Mouse (Mus musculus) intestine, postnatal 0 days (tissue): Measurements from ENCODE around the gene Lmln. TPM values are rescaled to one million over a fixed set of nuclear protein-coding genes. Genes with fewer than 3 reads are reported as not detected.

Experiments used
- ATAC-seq: fragments of 200-750 bp; cut with Nextera tagmentation; 2 replicates; pipeline ENCODE4 v1.8.0; 2017; ENCODE audit warnings: mild to moderate bottlenecking, moderate TSS enrichment, moderate library complexity
- H3K27ac ChIP-seq: fragments of 300-500 bp; sonication (generic); 2 replicates; pipeline ENCODE4 v1.5.1; 2014; ENCODE audit warnings: mild to moderate bottlenecking, low read depth, low read length, moderate library complexity
- H3K27me3 ChIP-seq: fragments of 300-500 bp; sonication (generic); replicated peaks from 2 replicates; pipeline ENCODE4 v1.6.1; 2014; ENCODE audit warnings: low read length, mixed read lengths; ENCODE audit not compliant: control insufficient read depth, insufficient read depth
- H3K36me3 ChIP-seq: fragments of 300-500 bp; sonication (generic); 2 replicates; pipeline ENCODE4 v1.6.1; 2014; ENCODE audit warnings: mild to moderate bottlenecking, moderate library complexity; ENCODE audit not compliant: control insufficient read depth, insufficient read depth
- H3K4me1 ChIP-seq: fragments of 300-500 bp; sonication (generic); replicated peaks from 2 replicates; pipeline ENCODE4 v1.6.1; 2014; ENCODE audit warnings: antibody characterized with exemption, low read length, mixed read lengths; ENCODE audit not compliant: control insufficient read depth, insufficient read depth
- H3K4me2 ChIP-seq: fragments of 300-500 bp; sonication (generic); replicated peaks from 2 replicates; pipeline ENCODE4 v1.6.1; 2014; ENCODE audit warnings: low read depth, mild to moderate bottlenecking, moderate library complexity
- H3K4me3 ChIP-seq: fragments of 300-500 bp; sonication (generic); 2 replicates; pipeline ENCODE4 v1.5.1; 2014; ENCODE audit warnings: low read depth, low read length
- H3K9ac ChIP-seq: fragments of 300-500 bp; sonication (generic); 2 replicates; pipeline ENCODE4 v1.6.1; 2014; ENCODE audit warnings: mild to moderate bottlenecking, low read depth, low read length
- H3K9me3 ChIP-seq: fragments of 300-500 bp; sonication (generic); 2 replicates; pipeline ENCODE4 v1.6.1; 2016; ENCODE audit warnings: mixed run types; ENCODE audit not compliant: control insufficient read depth
- CTCF ChIP-seq: sonication (generic); IDR thresholded peaks from 2 replicates; pipeline ENCODE4 v1.5.1; 2016; ENCODE audit warnings: low read depth, mild to moderate bottlenecking, control low read depth, antibody characterized with exemption, moderate library complexity
- WGBS: fragments of 180-500 bp; shearing (Covaris S2); extraction: QIAGEN DNeasy Blood & Tissue Kit; methylation state at CpG from one replicate; pipeline ENCODE4 v1.1.7; 2014; 5-methylcytosine and 5-hydroxymethylcytosine counted together
- polyA plus RNA-seq: library from polyadenylated mRNA; unstranded; fragments of >200 nt; fragmentation: Nextera tagmentation; extraction: Ambion mirVana; gene quantifications from 2 replicates; pipeline ENCODE4 v1.2.1, GENCODE M21; 2015

Lmln gene
- 0.72 and 0.99 TPM in 2 replicates for polyA plus RNA-seq

DNA sequence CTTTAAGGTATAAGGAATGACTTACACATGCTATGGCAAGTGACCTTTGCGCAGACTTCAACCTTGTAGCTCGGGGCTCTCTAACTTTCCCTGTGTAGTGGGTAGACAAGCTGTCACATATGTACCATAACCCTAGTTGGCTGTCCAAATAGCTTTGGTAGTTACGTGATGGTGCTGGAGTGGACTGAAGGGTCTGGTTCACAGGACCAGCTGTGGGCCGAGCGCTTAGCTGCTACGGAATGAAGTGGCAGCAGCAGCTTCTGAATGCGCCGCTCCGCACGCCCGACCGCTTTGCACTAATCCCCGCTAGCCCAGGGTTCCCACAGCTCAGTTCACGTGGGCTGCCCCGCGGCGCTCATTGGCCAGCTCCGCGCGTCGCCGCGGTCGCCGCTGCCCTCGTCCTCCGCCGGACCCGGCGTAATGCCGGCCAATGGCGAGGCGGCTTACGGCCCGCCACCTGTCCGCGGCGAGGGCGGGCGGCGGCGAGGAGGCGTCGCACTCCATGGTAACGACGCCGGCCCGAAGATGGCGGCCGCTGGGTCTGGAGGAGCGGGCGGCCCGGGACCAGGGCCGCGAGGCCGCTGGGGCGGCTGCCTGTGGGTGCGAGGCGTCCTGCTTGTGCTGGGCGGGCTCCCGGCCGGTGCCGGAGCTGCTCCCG, at the start of gene Lmln:
Gene Lmln, plus strand, starts transcription at position 498 of the 658 bp plus-strand sequence.
- under 1% methylated on average over 51 of the region's 64 CpGs for WGBS
- Histone ChIP-seq H3K36me3 (peaks cover 35% of the 10 kb centered on the region), H3K9ac (peak within 1 kb of the TSS; percentile 57), H3K9me3 (no peaks in the 10 kb centered on the region), H3K4me1 (0 out of 2 replicates have a peak, but pooled peaks cover 8% of the 10 kb centered on the region), H3K27ac (peak within 1 kb of the TSS; percentile 62), H3K4me3 (peak within 1 kb of the TSS; percentile 89), H3K27me3 (no peaks in the 10 kb centered on the region), H3K4me2 (peak within 1 kb of the TSS; percentile 89)
- no peak for TF ChIP-seq CTCF
- peak; percentile 96 for ATAC-seq

- no peak overlapping the region for H3K4me3 ChIP-seq
- peaks cover 54% of the 10 kb centered on the region for H3K36me3 ChIP-seq
- ATAC-seq, result no peak
- no peak overlapping the region for H3K9ac ChIP-seq
- 92% methylated on average over 5 of the region's 5 CpGs for WGBS
- no peak overlapping the region for H3K27ac ChIP-seq
- H3K4me2 ChIP-seq, result no peak overlapping the region
- no peaks in the 10 kb centered on the region for H3K27me3 ChIP-seq
- H3K4me1 ChIP-seq, result no peaks in the 10 kb centered on the region
- no peaks in the 10 kb centered on the region for H3K9me3 ChIP-seq
- no peak for TF ChIP-seq CTCF
Measured at GRCm38 (mm10) chr16:33013801-33014200, 48.5 kb upstream of the Lmln start.

GRCm38 (mm10) chr16:33014921-33015320, 47.4 kb upstream of the Lmln start:
- H3K9me3 ChIP-seq, result no peaks in the 10 kb centered on the region
- H3K27ac ChIP-seq, result no peak overlapping the region
- H3K27me3 ChIP-seq, result no peaks in the 10 kb centered on the region
- no peak for ATAC-seq
- H3K4me1 ChIP-seq, result no peaks in the 10 kb centered on the region
- H3K4me3 ChIP-seq, result no peak overlapping the region
- TF ChIP-seq CTCF, result no peak
- WGBS, result 88% methylated on average over 1 of the region's 1 CpGs
- no peak overlapping the region for H3K9ac ChIP-seq
- H3K36me3 ChIP-seq, result peaks cover 44% of the 10 kb centered on the region
- H3K4me2 ChIP-seq, result no peak overlapping the region

GRCm38 (mm10) chr16:33015396-33015907, 46.9 kb upstream of the Lmln start:
- H3K36me3 ChIP-seq, result peaks cover 39% of the 10 kb centered on the region
- no peaks in the 10 kb centered on the region for H3K27me3 ChIP-seq
- WGBS, result 86% methylated on average over 3 of the region's 3 CpGs
- no peak overlapping the region for H3K4me3 ChIP-seq
- no peaks in the 10 kb centered on the region for H3K9me3 ChIP-seq
- H3K4me1 ChIP-seq, result no peaks in the 10 kb centered on the region
- H3K27ac ChIP-seq, result no peak overlapping the region
- no peak overlapping the region for H3K4me2 ChIP-seq
- TF ChIP-seq CTCF, result no peak
- ATAC-seq, result no peak
- no peak overlapping the region for H3K9ac ChIP-seq

- peaks cover 38% of the 10 kb centered on the region for H3K36me3 ChIP-seq
- 85% methylated on average over 2 of the region's 2 CpGs for WGBS
- H3K27me3 ChIP-seq, result no peaks in the 10 kb centered on the region
- H3K9me3 ChIP-seq, result no peaks in the 10 kb centered on the region
- H3K9ac ChIP-seq, result no peak overlapping the region
- no peak overlapping the region for H3K4me2 ChIP-seq
- no peak for TF ChIP-seq CTCF
- no peaks in the 10 kb centered on the region for H3K4me1 ChIP-seq
- no peak overlapping the region for H3K4me3 ChIP-seq
- H3K27ac ChIP-seq, result no peak overlapping the region
- no peak for ATAC-seq
Measured at GRCm38 (mm10) chr16:33015986-33016385, 46.3 kb upstream of the Lmln start.

GRCm38 (mm10) chr16:33017677-33018349, 44.5 kb upstream of the Lmln start:
- peaks cover 25% of the 10 kb centered on the region for H3K36me3 ChIP-seq
- ATAC-seq, result no peak

More at GRCm38 (mm10) chr16:33017677-33018349, 44.5 kb upstream of the Lmln start:
- Histone ChIP-seq H3K9ac (no peak overlapping the region), H3K4me2 (no peak overlapping the region), H3K4me1 (no peaks in the 10 kb centered on the region), H3K27me3 (no peaks in the 10 kb centered on the region), H3K4me3 (no peak overlapping the region), H3K9me3 (no peaks in the 10 kb centered on the region), H3K27ac (no peak overlapping the region)
- 69% methylated on average over 5 of the region's 5 CpGs for WGBS
- TF ChIP-seq CTCF, result no peak
